ENCODE assay signal across 15 mouse cellular contexts in genomic region chr7:77495066-77495465, GRCm38 (mm10).
DNase-seq lines count a peak whose midpoint lies in the region; ATAC-seq lines count a peak whose summit lies in the region.
"Had no signal": no experiment of that assay in that cellular context is flagged by ENCODE, and none has a peak within 500 bp of the region (broad histone marks: within the 10 kb centered on the region; RNA-seq: fewer than 3 reads in every experiment).

No protein-coding gene starts in this region.

- H3K27me3 ChIP-seq in kidney, embryonic 15.5 days = no peaks in the 10 kb centered on the region
- H3K27me3 ChIP-seq: embryonic facial prominence, embryonic 13.5 days; neural tube, embryonic 15.5 days had no signal

- H3K9me3 ChIP-seq in kidney, embryonic 15.5 days (replicated peaks) = no peaks in the 10 kb centered on the region
- H3K9me3 ChIP-seq: embryonic facial prominence, embryonic 13.5 days; neural tube, embryonic 15.5 days had no signal

- H3K4me1 ChIP-seq in kidney, embryonic 15.5 days = no peaks in the 10 kb centered on the region
- H3K4me1 ChIP-seq: embryonic facial prominence, embryonic 13.5 days; neural tube, embryonic 15.5 days had no signal

- peak; percentile 6 for DNase-seq in kidney, postnatal 10 days
- peak; percentile 5 for DNase-seq in thymus, postnatal 4 days
- DNase-seq in thymus, adult 18-20 months = no peak
- peak; percentile 16 for DNase-seq in brain, adult 2 months (ENCODE audit: low read depth, low spot score)
- DNase-seq in mesoderm, embryonic 11.5 days (ENCODE audit: low read depth, low spot score) = peak; percentile 6
- no peak for DNase-seq in gastrocnemius, postnatal 36 days
- no peak for DNase-seq in thymus, postnatal 36 days
- DNase-seq: gastrocnemius, postnatal 25 days; right cerebral cortex, postnatal 4 days had no signal

- no peak overlapping the region for H3K4me2 ChIP-seq in kidney, embryonic 15.5 days
- H3K4me2 ChIP-seq: embryonic facial prominence, embryonic 13.5 days; neural tube, embryonic 15.5 days had no signal

- no peaks in the 10 kb centered on the region for H3K36me3 ChIP-seq in kidney, embryonic 15.5 days
- H3K36me3 ChIP-seq: embryonic facial prominence, embryonic 13.5 days; neural tube, embryonic 15.5 days had no signal

- no peak overlapping the region for H3K9ac ChIP-seq in kidney, embryonic 15.5 days
- H3K9ac ChIP-seq: embryonic facial prominence, embryonic 13.5 days; neural tube, embryonic 15.5 days had no signal

- no peak for ATAC-seq in kidney, embryonic 15.5 days (replicated peaks; ENCODE audit: low FRiP score)
- ATAC-seq: forebrain, embryonic 16.5 days; hindbrain, postnatal 0 days had no signal

- H3K27ac ChIP-seq in kidney, embryonic 15.5 days = no peak overlapping the region
- H3K27ac ChIP-seq: embryonic facial prominence, embryonic 13.5 days; hindbrain, postnatal 0 days; kidney, postnatal 0 days; neural tube, embryonic 15.5 days had no signal

- H3K4me3 ChIP-seq in kidney, embryonic 15.5 days (replicated peaks) = no peak overlapping the region
- H3K4me3 ChIP-seq: embryonic facial prominence, embryonic 13.5 days; neural tube, embryonic 15.5 days had no signal

- WGBS in kidney, embryonic 15.5 days = 93% methylated on average over 3 of the region's 3 CpGs

- intact Hi-C loops in gastrocnemius, postnatal 36 days (cut with DNase I) = no loop called here

Comparison
In these comparisons a context has a peak if more than half of its experiments do, and no peak if none do; other contexts are left out.
1. DNase-seq: peak in kidney, postnatal 10 days (single experiment), thymus, postnatal 4 days (single experiment), brain, adult 2 months (single experiment) and mesoderm, embryonic 11.5 days (single experiment); none in thymus, adult 18-20 months (0 of 2), gastrocnemius, postnatal 36 days (0 of 2) and thymus, postnatal 36 days (0 of 2).